Mouse (Mus musculus) G1E (cell line): ENCODE measurements around the gene Ick. TPM values are rescaled to one million over a fixed set of nuclear protein-coding genes. Genes with fewer than 3 reads are reported as not detected.

Experiments used
- ATAC-seq: 2 replicates; pipeline ENCODE4 v1.8.0; 2016; ENCODE audit warnings: mild to moderate bottlenecking; ENCODE audit not compliant: insufficient number of reproducible peaks, poor library complexity, low FRiP score, severe bottlenecking; ENCODE audit errors: extremely low read depth
- DNase-seq: peaks from one replicate; pipeline ENCODE4 v3.0.0; 2012; ENCODE audit warnings: low spot score
- H3K27me3 ChIP-seq: 2 replicates; pipeline ENCODE4 v1.6.1; 2012; ENCODE audit warnings: mild to moderate bottlenecking, low read length, inconsistent platforms; ENCODE audit not compliant: insufficient read depth
- H3K36me3 ChIP-seq: replicated peaks from 2 replicates; pipeline ENCODE3; 2012; ENCODE audit warnings: mild to moderate bottlenecking, inconsistent platforms
- H3K4me1 ChIP-seq: 2 replicates; pipeline ENCODE4 v1.6.1; 2012; ENCODE audit warnings: low read depth, low read length, inconsistent platforms, mixed read lengths; ENCODE audit not compliant: insufficient read depth
- H3K4me3 ChIP-seq: 2 replicates; pipeline ENCODE4 v1.5.1; 2012; ENCODE audit warnings: low read depth, mild to moderate bottlenecking, inconsistent platforms, low read length, moderate library complexity, mixed read lengths
- H3K9me3 ChIP-seq: replicated peaks from 2 replicates; pipeline ENCODE4 v1.6.1; 2012; ENCODE audit warnings: inconsistent platforms
- CTCF ChIP-seq: IDR thresholded peaks from 2 replicates; pipeline ENCODE4 v1.5.1; 2012; ENCODE audit warnings: low read depth, low read length, inconsistent platforms, mixed read lengths
- GATA1 ChIP-seq: IDR thresholded peaks from 2 replicates; pipeline ENCODE4 v1.6.1; 2012; ENCODE audit warnings: borderline replicate concordance, low read length, inconsistent platforms, mixed read lengths
- GATA2 ChIP-seq: IDR thresholded peaks from 2 replicates; pipeline ENCODE4 v1.6.1; 2012; ENCODE audit warnings: low read depth, low read length, inconsistent platforms, borderline replicate concordance
- POLR2AphosphoS5 ChIP-seq: IDR thresholded peaks from 2 replicates; pipeline ENCODE4 v1.6.1; 2012; ENCODE audit warnings: low read depth, low read length, inconsistent platforms; ENCODE audit not compliant: insufficient replicate concordance
- TAL1 ChIP-seq: conservative IDR thresholded peaks from 2 replicates; pipeline ENCODE4 v1.6.1; 2012; ENCODE audit warnings: low read depth, low read length, inconsistent platforms, mixed read lengths
- polyA plus RNA-seq: library from polyadenylated mRNA; stranded (reverse); fragments of >175 nt; gene quantifications from 2 replicates; pipeline ENCODE4 v1.2.3, GENCODE M21; 2012
- total RNA-seq, 2 experiments: library from RNA; stranded (forward) in 1 of 2; stranded (reverse) in 1 of 2; fragments of 200-1000 nt in 1 of 2; fragments of >200 nt in 1 of 2; fragmentation: Nextera tagmentation in 1 of 2; gene quantifications; 2 replicates each; pipeline ENCODE4 v1.2.3; 2014 to 2017

Ick gene
- total and polyA plus RNA-seq, 3 experiments: 14.9 to 59.1 (median 18.8) TPM

DNA sequence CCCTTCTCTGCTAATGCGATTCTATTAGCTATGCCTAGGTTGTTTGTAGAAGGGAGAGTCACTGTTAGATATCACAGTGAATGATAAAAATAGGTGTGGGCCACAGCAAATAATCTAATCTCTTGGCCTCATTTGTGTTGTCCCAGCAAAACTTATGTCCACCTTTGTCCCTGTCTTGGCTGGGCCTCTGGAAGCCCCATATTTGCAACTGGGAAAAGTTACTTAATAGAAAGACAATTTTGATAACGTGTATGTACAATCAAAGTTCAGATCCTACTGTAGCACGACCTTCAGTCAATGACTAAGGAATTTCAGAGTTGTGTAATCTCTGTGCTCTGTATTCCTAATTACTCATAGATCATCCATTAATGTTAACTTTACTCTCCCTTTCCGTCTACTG is 108.1 kb downstream of the Ick start:
- Histone ChIP-seq H3K27me3 (0 out of 2 replicates have a peak, but pooled peaks cover 3% of the 10 kb centered on the region), H3K4me1 (0 out of 2 replicates have a peak, but pooled peaks cover 3% of the 10 kb centered on the region), H3K9me3 (no peaks in the 10 kb centered on the region), H3K4me3 (no peak overlapping the region), H3K36me3 (no peaks in the 10 kb centered on the region)
- no peak for DNase-seq
- ATAC-seq: no peak
- TF ChIP-seq TAL1: no peak
- TF ChIP-seq GATA1: no peak
- TF ChIP-seq GATA2: no peak
- no peak for TF ChIP-seq CTCF
- TF ChIP-seq POLR2AphosphoS5: no peak

Other genes with a start within 250 kb of the Ick start
- 80.4 and 81.5 TPM in 2 replicates for gene Elovl5, start 191.8 kb upstream of the Ick start, total RNA-seq (2014; fragmentation: Nextera tagmentation)
- 94.5 and 99.9 TPM in 2 replicates for gene Elovl5, start 191.8 kb upstream of the Ick start, total RNA-seq (2017)
- gene Elovl5, start 191.8 kb upstream of the Ick start, polyA plus RNA-seq: 6.3 and 11.7 TPM in 2 replicates
- not detected in 2 replicates for gene Gcm1, start 57.3 kb upstream of the Ick start, total RNA-seq (2014; fragmentation: Nextera tagmentation)
- 0.05 TPM in 1 of 2 replicates, not detected in the other for gene Gcm1, start 57.3 kb upstream of the Ick start, total RNA-seq (2017)
- gene Gcm1, start 57.3 kb upstream of the Ick start, polyA plus RNA-seq: not detected in 2 replicates
- gene Fbxo9, start 127 bp upstream of the Ick start, total RNA-seq (2014; fragmentation: Nextera tagmentation): 115 and 128 TPM in 2 replicates
- 110 and 114 TPM in 2 replicates for gene Fbxo9, start 127 bp upstream of the Ick start, total RNA-seq (2017)
- gene Fbxo9, start 127 bp upstream of the Ick start, polyA plus RNA-seq: 35.2 and 53.8 TPM in 2 replicates
- 3.6 and 6.8 TPM in 2 replicates for gene Gsta4, start 73.6 kb downstream of the Ick start, total RNA-seq (2014; fragmentation: Nextera tagmentation)
- gene Gsta4, start 73.6 kb downstream of the Ick start, total RNA-seq (2017): 3.2 and 4.5 TPM in 2 replicates
- 1.3 and 1.4 TPM in 2 replicates for gene Gsta4, start 73.6 kb downstream of the Ick start, polyA plus RNA-seq
- gene Gsta1, start 121.5 kb downstream of the Ick start, total RNA-seq (2014; fragmentation: Nextera tagmentation): not detected in 2 replicates
- gene Gsta1, start 121.5 kb downstream of the Ick start, total RNA-seq (2017): not detected in 2 replicates
- not detected in 2 replicates for gene Gsta1, start 121.5 kb downstream of the Ick start, polyA plus RNA-seq
- not detected in 2 replicates for gene Gm3776, start 147.9 kb downstream of the Ick start, total RNA-seq (2014; fragmentation: Nextera tagmentation)
- gene Gm3776, start 147.9 kb downstream of the Ick start, total RNA-seq (2017): not detected in 2 replicates
- gene Gm3776, start 147.9 kb downstream of the Ick start, polyA plus RNA-seq: not detected in 2 replicates
- not detected in 2 replicates for gene Gm10639, start 180.7 kb downstream of the Ick start, total RNA-seq (2014; fragmentation: Nextera tagmentation)
- gene Gm10639, start 180.7 kb downstream of the Ick start, total RNA-seq (2017): not detected in 2 replicates
- gene Gm10639, start 180.7 kb downstream of the Ick start, polyA plus RNA-seq: not detected in 2 replicates
- gene Omt2a, start 205.6 kb downstream of the Ick start, total RNA-seq (2014; fragmentation: Nextera tagmentation): not detected in 2 replicates
- gene Omt2a, start 205.6 kb downstream of the Ick start, total RNA-seq (2017): 0.11 TPM in 1 of 2 replicates, not detected in the other
- not detected in 2 replicates for gene Omt2a, start 205.6 kb downstream of the Ick start, polyA plus RNA-seq
- gene Omt2b, start 218.4 kb downstream of the Ick start, total RNA-seq (2014; fragmentation: Nextera tagmentation): not detected in 2 replicates
- not detected in 2 replicates for gene Omt2b, start 218.4 kb downstream of the Ick start, total RNA-seq (2017)
- gene Omt2b, start 218.4 kb downstream of the Ick start, polyA plus RNA-seq: 0.04 TPM in 1 of 2 replicates, not detected in the other
- gene Gsta2, start 246.6 kb downstream of the Ick start, total RNA-seq (2014; fragmentation: Nextera tagmentation): not detected in 2 replicates
- not detected in 2 replicates for gene Gsta2, start 246.6 kb downstream of the Ick start, total RNA-seq (2017)
- gene Gsta2, start 246.6 kb downstream of the Ick start, polyA plus RNA-seq: not detected in 2 replicates